Mouse (Mus musculus) kidney, embryonic 15.5 days (tissue): ENCODE measurements at regions not wholly inside any gene's neighbourhood (a gene's known extent, or its start where the extent isn't known, plus 50 kb on each side); places are given as distances from the start of the nearest gene placed in this dataset.
"Not testable (repeated sequence)": the region's sequence is repeated elsewhere in the genome, so short reads cannot be mapped to it uniquely, and the experiment has no call there.

Experiments used
- ATAC-seq: fragments of 200-750 bp; cut with Nextera tagmentation; replicated peaks from 2 replicates; pipeline ENCODE4 v1.8.0; 2017; ENCODE audit warnings: moderate TSS enrichment; ENCODE audit not compliant: low FRiP score
- H3K27ac ChIP-seq: fragments of 300-500 bp; sonication (generic); 2 replicates; pipeline ENCODE4 v1.5.1; 2015; ENCODE audit warnings: mild to moderate bottlenecking, inconsistent platforms
- H3K27me3 ChIP-seq: fragments of 300-500 bp; sonication (generic); 2 replicates; pipeline ENCODE4 v1.6.1; 2015; ENCODE audit warnings: inconsistent platforms
- H3K36me3 ChIP-seq: fragments of 300-500 bp; sonication (generic); 2 replicates; pipeline ENCODE4 v1.6.1; 2015; ENCODE audit warnings: inconsistent platforms
- H3K4me1 ChIP-seq: fragments of 300-500 bp; sonication (generic); 2 replicates; pipeline ENCODE4 v1.6.1; 2015; ENCODE audit warnings: inconsistent platforms
- H3K4me2 ChIP-seq: fragments of 300-500 bp; sonication (generic); 2 replicates; pipeline ENCODE4 v1.6.1; 2015; ENCODE audit warnings: moderate library complexity, mild to moderate bottlenecking, inconsistent platforms
- H3K4me3 ChIP-seq: fragments of 300-500 bp; sonication (generic); replicated peaks from 2 replicates; pipeline ENCODE4 v1.5.1; 2015; ENCODE audit warnings: mild to moderate bottlenecking, inconsistent platforms
- H3K9ac ChIP-seq: fragments of 300-500 bp; sonication (generic); 2 replicates; pipeline ENCODE4 v1.6.1; 2015; ENCODE audit warnings: mild to moderate bottlenecking, inconsistent platforms
- H3K9me3 ChIP-seq: fragments of 300-500 bp; sonication (generic); replicated peaks from 2 replicates; pipeline ENCODE4 v1.6.1; 2016; ENCODE audit warnings: inconsistent platforms
- WGBS: fragments of 180-500 bp; shearing (Covaris S2); methylation state at CpG from one replicate; pipeline ENCODE4 v1.1.7; 2015; ENCODE audit warnings: mixed read lengths; 5-methylcytosine and 5-hydroxymethylcytosine counted together

GRCm38 (mm10) chr9:88259627-88260026 is 67.4 kb upstream of the Nt5e start:
- WGBS, result 81% methylated on average over 4 of the region's 4 CpGs
- Histone ChIP-seq H3K4me1 (no peaks in the 10 kb centered on the region), H3K27me3 (no peaks in the 10 kb centered on the region), H3K4me2 (no peak overlapping the region), H3K9ac (no peak overlapping the region), H3K36me3 (no peaks in the 10 kb centered on the region), H3K9me3 (no peaks in the 10 kb centered on the region), H3K27ac (no peak overlapping the region), H3K4me3 (no peak overlapping the region)
- no peak for ATAC-seq

DNA sequence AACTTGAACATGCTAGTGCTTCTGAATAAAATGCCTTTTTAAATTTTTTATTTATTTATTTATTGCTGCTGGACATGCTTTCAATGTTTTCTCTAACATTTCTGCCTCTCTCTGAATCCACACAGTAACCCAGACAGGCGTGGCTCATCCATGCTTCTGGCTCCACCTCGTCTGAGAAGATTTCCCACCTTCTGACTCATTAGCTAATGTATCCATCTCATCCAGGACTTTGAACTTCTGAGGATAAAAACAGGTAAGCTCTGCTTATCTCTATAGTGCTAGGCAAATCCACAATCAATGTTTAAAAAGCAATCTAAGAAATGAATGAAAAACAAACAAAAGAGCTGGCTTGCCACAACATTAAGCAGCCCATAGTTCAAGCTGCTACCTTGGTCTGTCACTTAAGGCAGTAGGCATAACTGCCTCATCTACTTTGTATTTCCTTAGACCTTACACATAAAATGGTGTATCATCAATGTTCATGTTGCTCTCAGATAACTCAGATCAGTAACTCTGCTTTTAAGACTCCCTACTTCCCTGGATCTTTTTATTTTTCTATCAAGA is 66.8 kb upstream of the Nt5e start:
- no peak for ATAC-seq
- Histone ChIP-seq H3K36me3 (no peaks in the 10 kb centered on the region), H3K9me3 (no peaks in the 10 kb centered on the region), H3K4me1 (no peaks in the 10 kb centered on the region), H3K4me3 (no peak overlapping the region), H3K27ac (no peak overlapping the region), H3K27me3 (no peaks in the 10 kb centered on the region), H3K4me2 (no peak overlapping the region), H3K9ac (no peak overlapping the region)
- WGBS, result 71% methylated on average over 2 of the region's 2 CpGs

- H3K27me3 ChIP-seq, result no peaks in the 10 kb centered on the region
Observed at GRCm38 (mm10) chr9:88262461-88262860, 64.5 kb upstream of the Nt5e start.

GRCm38 (mm10) chr9:88266346-88266745 is 60.7 kb upstream of the Nt5e start:
- H3K4me1 ChIP-seq, H3K9me3 ChIP-seq, H3K27me3 ChIP-seq, H3K36me3 ChIP-seq, ATAC-seq, H3K4me2 ChIP-seq, H3K9ac ChIP-seq, H3K4me3 ChIP-seq, H3K27ac ChIP-seq: not testable (repeated sequence)
- 84% methylated on average over 1 of the region's 1 CpGs for WGBS

More at GRCm38 (mm10) chr9:88262461-88262860, 64.5 kb upstream of the Nt5e start:
- Histone ChIP-seq H3K4me3 (no peak overlapping the region), H3K4me1 (no peaks in the 10 kb centered on the region), H3K36me3 (no peaks in the 10 kb centered on the region), H3K9me3 (no peaks in the 10 kb centered on the region), H3K4me2 (no peak overlapping the region), H3K27ac (no peak overlapping the region), H3K9ac (no peak overlapping the region)
- 51% methylated on average over 3 of the region's 3 CpGs for WGBS
- ATAC-seq, result no peak

- Histone ChIP-seq H3K36me3 (no peaks in the 10 kb centered on the region), H3K27ac (peak overlapping the region; percentile 45; the same call in 1 of the 2 replicates), H3K4me2 (no peak overlapping the region), H3K27me3 (no peaks in the 10 kb centered on the region), H3K9me3 (no peaks in the 10 kb centered on the region), H3K9ac (no peak overlapping the region), H3K4me1 (no peaks in the 10 kb centered on the region), H3K4me3 (no peak overlapping the region)
- 58% methylated on average over 2 of the region's 2 CpGs for WGBS
- no peak for ATAC-seq
Observed at GRCm38 (mm10) chr9:88268811-88269210, 58.2 kb upstream of the Nt5e start.

DNA sequence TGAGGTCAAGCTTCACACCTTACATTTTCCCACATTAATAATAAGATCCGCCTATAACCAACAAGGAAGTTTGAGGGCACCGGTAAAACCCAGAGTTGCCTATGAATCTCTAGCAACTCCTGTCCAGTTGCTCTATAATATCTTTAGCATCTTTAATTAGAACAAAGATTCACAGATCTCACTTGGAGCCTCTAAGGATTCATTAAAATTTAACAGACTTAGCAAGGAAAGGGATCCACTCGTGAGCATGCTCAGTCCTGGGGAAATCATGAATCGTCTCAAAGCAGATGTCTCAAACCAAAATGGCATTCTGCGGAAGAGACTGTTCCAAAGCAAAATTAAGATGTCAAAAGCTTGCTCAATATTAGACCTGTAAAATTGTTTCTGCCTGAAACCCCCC is 57.8 kb upstream of the Nt5e start:
- H3K27me3 ChIP-seq, result no peaks in the 10 kb centered on the region
- no peaks in the 10 kb centered on the region for H3K9me3 ChIP-seq
- WGBS, result 86% methylated on average over 5 of the region's 5 CpGs
- no peaks in the 10 kb centered on the region for H3K4me1 ChIP-seq
- no peak for ATAC-seq
- no peak overlapping the region for H3K4me2 ChIP-seq
- H3K4me3 ChIP-seq, result no peak overlapping the region
- no peaks in the 10 kb centered on the region for H3K36me3 ChIP-seq
- H3K9ac ChIP-seq, result no peak overlapping the region
- H3K27ac ChIP-seq, result peak overlapping the region; percentile 45; the same call in 1 of the 2 replicates

DNA sequence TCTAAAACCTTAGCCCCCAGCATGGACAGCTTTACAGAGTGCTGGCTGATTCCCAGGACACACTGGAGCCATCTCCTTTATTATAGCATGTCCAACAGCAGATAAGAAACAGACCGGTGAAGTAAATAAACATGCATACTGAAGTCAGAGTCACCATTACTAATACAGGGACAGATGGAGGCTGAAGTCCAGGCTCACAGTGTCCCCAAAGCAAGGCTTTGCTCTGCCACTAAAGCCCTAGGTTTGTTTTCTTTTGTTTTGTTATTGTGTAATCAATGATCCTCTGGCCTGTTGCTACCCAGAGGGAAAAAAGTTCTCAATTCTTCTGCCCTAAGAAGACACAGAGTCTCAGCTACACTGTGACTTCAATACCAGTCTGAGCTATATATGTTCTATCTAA is 56.2 kb upstream of the Nt5e start:
- Histone ChIP-seq H3K27me3 (no peaks in the 10 kb centered on the region), H3K36me3 (no peaks in the 10 kb centered on the region), H3K4me3 (no peak overlapping the region), H3K4me2 (no peak overlapping the region), H3K9me3 (no peaks in the 10 kb centered on the region), H3K27ac (no peak overlapping the region), H3K4me1 (no peaks in the 10 kb centered on the region), H3K9ac (no peak overlapping the region)
- no peak for ATAC-seq
- WGBS, result 73% methylated on average over 1 of the region's 1 CpGs

- Histone ChIP-seq H3K4me2 (no peak overlapping the region), H3K9ac (no peak overlapping the region), H3K9me3 (no peaks in the 10 kb centered on the region), H3K4me3 (no peak overlapping the region), H3K36me3 (no peaks in the 10 kb centered on the region), H3K4me1 (no peaks in the 10 kb centered on the region), H3K27me3 (no peaks in the 10 kb centered on the region), H3K27ac (no peak overlapping the region)
- no peak for ATAC-seq
- WGBS, result 70% methylated on average over 4 of the region's 4 CpGs
Observed at GRCm38 (mm10) chr9:88273304-88273703, 53.7 kb upstream of the Nt5e start.

DNA sequence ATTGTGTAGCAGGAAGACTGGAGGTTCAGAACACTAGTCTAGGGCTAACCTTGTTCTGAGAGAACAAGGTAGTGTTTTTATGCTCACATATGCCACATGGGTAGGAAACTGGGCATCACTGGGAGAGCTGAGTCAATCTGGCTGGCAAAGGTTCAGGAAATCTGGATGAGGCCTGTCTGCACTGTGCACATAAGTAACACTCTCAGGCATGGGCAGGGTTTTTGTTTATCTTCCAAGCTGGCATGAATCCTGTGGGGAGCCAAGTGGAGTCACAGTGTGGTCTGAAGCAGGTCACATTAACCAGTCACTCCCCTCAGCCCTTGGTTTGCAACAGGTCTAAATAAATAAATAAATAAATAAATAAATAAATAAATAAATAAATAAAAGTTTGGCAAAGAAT is 53.0 kb upstream of the Nt5e start:
- no peak overlapping the region for H3K4me3 ChIP-seq
- no peaks in the 10 kb centered on the region for H3K36me3 ChIP-seq
- no peaks in the 10 kb centered on the region for H3K27me3 ChIP-seq
- H3K9ac ChIP-seq, result no peak overlapping the region
- H3K4me1 ChIP-seq, result no peaks in the 10 kb centered on the region
- no peak overlapping the region for H3K4me2 ChIP-seq
- no peak overlapping the region for H3K27ac ChIP-seq
- no peaks in the 10 kb centered on the region for H3K9me3 ChIP-seq
- ATAC-seq, result peak; percentile 59; the same call in 1 of the 2 replicates

GRCm38 (mm10) chr9:88274681-88275336 is 52.2 kb upstream of the Nt5e start:
- H3K36me3 ChIP-seq, result no peaks in the 10 kb centered on the region
- no peaks in the 10 kb centered on the region for H3K4me1 ChIP-seq
- H3K4me2 ChIP-seq, result no peak overlapping the region
- H3K27me3 ChIP-seq, result no peaks in the 10 kb centered on the region
- H3K9ac ChIP-seq, result no peak overlapping the region
- H3K9me3 ChIP-seq, result no peaks in the 10 kb centered on the region
- no peak overlapping the region for H3K4me3 ChIP-seq
- 0 out of 2 replicates have a peak overlapping the region, but pooled peaks have one; percentile 67 for H3K27ac ChIP-seq
- ATAC-seq, result peak; percentile 78
- WGBS, result 67% methylated on average over 3 of the region's 3 CpGs

GRCm38 (mm10) chr9:88276023-88276568 is 50.9 kb upstream of the Nt5e start:
- H3K4me1 ChIP-seq, result no peaks in the 10 kb centered on the region
- H3K9ac ChIP-seq, result no peak overlapping the region
- H3K4me2 ChIP-seq, result no peak overlapping the region
- H3K27me3 ChIP-seq, result no peaks in the 10 kb centered on the region
- ATAC-seq, result no peak
- no peaks in the 10 kb centered on the region for H3K36me3 ChIP-seq
- 79% methylated on average over 3 of the region's 3 CpGs for WGBS
- H3K4me3 ChIP-seq, result no peak overlapping the region
- H3K9me3 ChIP-seq, result no peaks in the 10 kb centered on the region
- H3K27ac ChIP-seq, result no peak overlapping the region

DNA sequence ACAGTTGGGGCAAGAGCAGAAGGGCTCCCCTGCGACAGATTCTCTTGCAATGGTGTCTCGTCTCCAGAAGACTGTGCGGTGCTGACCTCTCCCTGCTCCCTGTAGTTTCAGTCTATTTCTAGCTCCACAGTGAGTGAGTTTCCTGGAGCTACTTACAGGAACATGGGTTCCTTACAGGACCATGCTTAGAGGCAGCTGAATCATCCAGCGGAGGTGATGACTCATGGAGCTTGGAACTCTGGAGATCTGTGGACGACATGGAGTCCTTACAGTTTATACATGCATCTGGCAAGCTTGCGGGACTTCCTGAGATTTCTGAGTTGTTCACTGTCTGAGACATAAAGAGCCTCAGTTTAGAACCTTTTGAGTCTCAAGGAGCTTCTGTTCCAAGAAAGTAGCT is 50.0 kb upstream of the Nt5e start:
- no peak for ATAC-seq
- H3K9ac ChIP-seq, result no peak overlapping the region
- H3K9me3 ChIP-seq, result no peaks in the 10 kb centered on the region
- no peak overlapping the region for H3K27ac ChIP-seq
- no peak overlapping the region for H3K4me3 ChIP-seq
- no peaks in the 10 kb centered on the region for H3K36me3 ChIP-seq
- 88% methylated on average over 6 of the region's 6 CpGs for WGBS
- no peaks in the 10 kb centered on the region for H3K4me1 ChIP-seq
- H3K4me2 ChIP-seq, result no peak overlapping the region
- H3K27me3 ChIP-seq, result no peaks in the 10 kb centered on the region
